Mouse (Mus musculus) embryo, embryonic 10.5 days (tissue): Measurements from ENCODE around the gene Col25a1.

Experiments used
- DNase-seq: peaks from one replicate; pipeline ENCODE4 v3.0.0-alpha.2; 2015; ENCODE audit warnings: low spot score

Gene Col25a1

DNA sequence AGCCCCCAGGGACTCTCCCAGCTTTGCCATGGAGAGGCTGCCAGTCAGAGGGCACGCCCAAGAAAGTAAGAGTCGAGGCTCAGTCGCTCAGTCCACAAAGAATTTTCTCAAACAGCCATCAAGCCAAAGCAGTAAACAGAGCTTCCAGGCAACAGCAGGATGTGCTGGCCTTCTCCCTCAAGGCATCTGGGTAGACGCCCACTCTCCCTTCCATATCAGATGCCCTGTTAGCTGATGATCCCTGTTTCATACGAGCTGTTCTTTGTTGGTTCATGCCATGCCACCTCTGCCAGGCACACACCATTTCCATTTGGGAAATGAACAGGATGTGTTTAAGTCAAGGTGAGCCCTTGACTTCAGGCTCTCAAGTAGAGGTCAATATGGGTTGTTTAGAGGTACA is 334.1 kb downstream of the Col25a1 start:
- no peak for DNase-seq

GRCm38 (mm10) chr3:130473211-130473768 is 342.0 kb downstream of the Col25a1 start:
- no peak for DNase-seq

DNA sequence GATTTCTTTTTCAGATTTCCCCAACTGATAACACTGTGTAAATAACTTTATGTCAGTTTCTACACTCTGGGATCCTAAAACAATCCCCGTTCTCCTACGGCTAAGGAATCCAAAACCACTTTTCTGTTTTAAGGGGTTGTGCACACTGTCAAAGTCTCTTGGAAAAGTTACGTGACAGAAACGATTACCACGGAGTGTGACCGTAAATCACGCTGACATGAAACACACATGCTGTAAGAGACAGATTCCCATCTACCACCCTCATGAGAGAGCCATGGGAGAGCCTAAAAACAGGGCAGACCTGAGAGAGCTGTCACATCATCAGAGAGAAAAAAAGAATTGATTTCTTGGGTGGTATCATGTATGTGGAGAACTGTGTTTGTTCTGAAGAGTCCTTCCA is 342.7 kb downstream of the Col25a1 start:
- peak; percentile 53 for DNase-seq

DNA sequence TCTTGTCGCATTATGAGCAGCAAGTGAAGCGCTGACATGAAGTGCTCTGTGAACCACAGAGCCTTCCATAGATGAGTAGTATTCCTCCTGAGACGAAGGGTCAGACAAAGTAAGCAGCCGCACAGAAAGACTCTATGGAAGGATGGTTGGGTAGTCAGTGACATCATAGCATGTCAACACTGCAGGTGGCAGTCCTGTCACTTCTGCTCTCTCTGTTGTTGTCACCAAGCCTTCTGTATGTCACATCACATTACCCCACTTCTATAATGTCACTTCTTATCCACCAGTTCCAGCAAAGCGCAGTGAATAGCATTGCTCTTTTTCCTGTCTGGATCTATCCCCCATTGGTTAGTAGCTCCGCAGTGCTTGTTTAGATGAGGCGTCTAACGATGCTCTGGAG is 351.2 kb downstream of the Col25a1 start:
- DNase-seq = no peak

GRCm38 (mm10) chr3:130488839-130489238 is 357.5 kb downstream of the Col25a1 start:
- DNase-seq = no peak

- no peak for DNase-seq
Observed at GRCm38 (mm10) chr3:130494192-130494591, 362.9 kb downstream of the Col25a1 start.

DNA sequence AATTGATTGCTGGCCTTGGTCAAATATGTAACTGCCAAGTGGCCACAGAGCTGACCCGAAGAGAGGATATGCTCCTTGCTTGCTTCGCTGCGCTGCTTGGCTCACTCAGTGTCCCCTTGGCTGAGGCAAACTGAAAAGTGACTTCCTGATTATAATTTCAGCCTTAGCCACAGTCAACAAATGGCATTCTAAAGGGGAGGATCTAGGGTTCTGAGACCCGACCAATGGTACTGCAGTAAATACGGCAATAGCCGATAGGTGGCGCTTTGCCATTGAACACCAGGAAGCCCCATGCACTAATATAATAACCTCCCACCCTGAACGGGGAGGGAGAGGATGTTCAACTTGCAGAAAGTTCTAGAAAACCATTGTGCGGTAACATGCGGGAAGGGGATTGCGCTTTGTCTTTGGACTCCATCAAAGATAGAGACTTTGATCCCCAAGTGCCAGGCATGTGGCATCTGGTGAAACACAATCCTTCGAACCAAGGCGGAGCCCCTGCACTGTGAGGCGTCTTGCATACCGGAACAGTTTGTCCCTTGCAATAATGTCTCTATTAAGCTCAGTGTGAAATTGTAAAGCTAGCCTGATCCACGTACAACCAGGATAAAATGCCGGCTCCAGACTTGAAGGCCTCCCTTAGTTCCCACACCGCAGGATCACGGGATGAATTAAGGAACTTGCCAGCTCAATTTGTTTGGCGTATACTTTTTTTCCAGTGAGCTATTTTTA is 363.5 kb downstream of the Col25a1 start:
- peak; percentile 52 for DNase-seq

- DNase-seq = no peak
Observed at GRCm38 (mm10) chr3:130497036-130497435, 365.7 kb downstream of the Col25a1 start.

- DNase-seq = no peak
Observed at GRCm38 (mm10) chr3:130501713-130502112, 370.4 kb downstream of the Col25a1 start.

DNA sequence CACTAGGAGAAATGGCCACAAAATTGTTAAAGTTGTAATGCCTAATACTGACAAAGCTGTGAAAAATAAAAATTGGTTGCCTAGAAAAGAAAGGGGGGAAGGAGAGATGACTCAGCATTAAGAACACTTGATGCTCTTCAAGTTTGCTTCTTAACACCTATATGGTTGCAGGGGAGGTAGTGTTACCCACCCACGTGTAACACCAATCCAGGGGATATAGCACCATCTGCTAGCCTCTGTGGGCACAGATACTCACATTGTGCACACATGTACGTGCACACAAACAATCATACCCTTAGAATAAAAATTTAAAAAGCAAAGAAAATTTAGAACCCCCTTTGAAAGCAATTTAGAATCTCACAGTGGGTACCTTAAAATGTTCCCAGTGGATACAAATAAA is 377.0 kb downstream of the Col25a1 start:
- no peak for DNase-seq

- DNase-seq = peak; percentile 41
Observed at GRCm38 (mm10) chr3:130518457-130518879, 387.2 kb downstream of the Col25a1 start.

DNA sequence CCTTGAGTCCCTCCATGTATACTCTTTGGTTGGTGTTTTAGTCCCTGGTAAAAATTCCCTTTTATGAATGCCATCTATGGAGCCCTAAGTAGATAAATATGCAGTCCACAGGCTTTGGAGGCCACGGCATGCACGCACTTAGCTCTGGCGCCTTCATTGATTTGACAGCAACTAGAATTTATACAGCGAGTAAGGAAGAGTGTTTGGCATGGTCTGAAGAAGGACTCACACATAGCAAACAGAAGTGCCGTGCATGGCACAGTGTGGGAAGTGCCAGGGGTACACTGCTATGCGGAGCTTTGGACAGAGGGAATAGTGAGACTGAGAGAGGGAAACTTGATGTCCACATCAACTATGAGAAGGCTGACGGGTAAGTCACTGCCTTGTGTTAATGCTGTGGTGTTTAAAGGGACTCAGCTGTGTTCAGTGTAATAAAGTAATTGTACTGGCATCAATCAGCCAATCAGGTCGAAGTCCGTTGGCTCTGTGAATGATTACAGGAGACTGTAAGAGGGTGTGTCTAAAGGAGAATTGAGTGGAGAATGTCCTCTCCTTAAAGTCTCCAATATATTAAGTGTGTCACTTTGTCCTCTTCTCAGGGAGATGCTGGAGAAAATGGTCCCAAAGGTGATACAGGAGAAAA is 390.7 kb downstream of the Col25a1 start:
- no peak for DNase-seq

GRCm38 (mm10) chr3:130523019-130523418 is 391.7 kb downstream of the Col25a1 start:
- no peak for DNase-seq

DNA sequence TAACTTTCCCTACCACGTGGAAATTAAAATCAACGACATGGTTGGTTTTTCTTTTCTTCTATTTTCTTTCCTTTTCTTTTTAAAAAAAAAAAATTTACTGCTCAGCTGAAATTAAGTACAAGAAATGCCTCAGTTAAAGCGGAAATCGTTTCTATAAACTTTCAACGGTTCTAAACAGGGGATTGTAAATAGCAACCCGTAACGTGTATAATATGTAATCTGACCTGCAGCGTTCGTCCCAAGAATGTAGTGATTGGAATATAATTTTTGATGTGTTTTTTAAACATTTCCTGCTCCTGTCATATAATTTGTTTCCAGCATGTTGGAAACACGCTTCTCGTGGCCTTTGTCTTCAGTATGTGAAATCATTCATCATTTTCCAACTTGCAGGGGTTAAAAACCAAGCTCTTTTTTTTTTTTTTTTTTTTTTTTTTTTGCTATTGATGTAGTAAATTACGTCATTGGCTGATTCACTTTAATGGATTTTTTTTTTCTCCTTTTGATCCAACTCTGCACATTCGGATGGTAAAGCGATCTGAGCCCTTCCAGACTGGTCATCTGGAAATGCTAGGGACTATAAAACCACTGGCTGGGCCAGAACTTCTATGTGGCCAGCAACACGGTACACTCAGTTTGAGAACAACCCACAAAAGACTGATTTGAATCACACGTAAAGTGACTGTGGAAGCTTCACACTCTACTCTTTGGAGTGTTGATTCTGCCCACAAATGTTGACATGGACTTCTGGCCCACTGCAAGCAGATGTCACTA is 393.3 kb downstream of the Col25a1 start:
- no peak for DNase-seq

GRCm38 (mm10) chr3:130535021-130535420 is 403.7 kb downstream of the Col25a1 start:
- no peak for DNase-seq

DNA sequence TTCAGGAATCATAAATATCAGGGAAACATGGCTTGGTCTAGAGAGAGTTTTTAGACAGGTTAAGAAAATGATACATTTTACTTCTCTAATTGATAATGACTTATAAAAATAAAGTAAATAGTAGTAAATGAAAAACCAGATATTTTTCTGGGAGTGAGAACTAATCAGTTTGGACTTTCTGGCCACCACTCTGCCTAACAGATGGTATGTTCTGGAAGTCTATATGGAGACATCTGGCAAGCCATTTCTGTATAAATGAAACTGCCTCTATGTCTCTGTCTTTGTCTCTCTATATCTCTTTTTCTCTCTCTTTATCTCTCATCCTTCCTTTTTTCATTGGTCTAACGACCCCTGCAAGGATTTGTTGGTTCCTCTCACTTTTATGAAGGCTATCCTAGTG is 410.2 kb downstream of the Col25a1 start:
- no peak for DNase-seq

- no peak for DNase-seq
Observed at GRCm38 (mm10) chr3:130545995-130546394, 414.7 kb downstream of the Col25a1 start.

DNA sequence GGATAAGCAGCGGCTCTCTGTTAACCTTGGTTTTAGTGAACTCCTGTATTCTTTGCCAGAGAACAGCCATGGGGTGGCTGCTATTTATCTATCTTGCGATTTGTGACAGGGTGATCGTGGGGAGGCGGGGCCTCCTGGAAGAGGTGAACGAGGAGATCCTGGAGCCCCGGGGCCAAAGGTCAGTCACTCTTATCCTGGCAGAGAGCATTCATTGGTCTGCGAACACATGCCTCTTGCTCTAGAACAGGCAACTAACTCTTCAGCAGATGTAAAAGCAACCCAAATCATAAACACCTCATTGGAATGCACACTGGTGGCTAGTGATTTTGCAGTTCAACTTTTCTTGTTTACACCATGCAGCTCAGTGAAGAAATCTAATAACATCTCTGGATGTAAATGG is 417.8 kb downstream of the Col25a1 start:
- DNase-seq = no peak

GRCm38 (mm10) chr3:130556263-130556662 is 425.0 kb downstream of the Col25a1 start:
- no peak for DNase-seq

- DNase-seq = no peak
Observed at GRCm38 (mm10) chr3:130565586-130565985, 434.3 kb downstream of the Col25a1 start.

DNA sequence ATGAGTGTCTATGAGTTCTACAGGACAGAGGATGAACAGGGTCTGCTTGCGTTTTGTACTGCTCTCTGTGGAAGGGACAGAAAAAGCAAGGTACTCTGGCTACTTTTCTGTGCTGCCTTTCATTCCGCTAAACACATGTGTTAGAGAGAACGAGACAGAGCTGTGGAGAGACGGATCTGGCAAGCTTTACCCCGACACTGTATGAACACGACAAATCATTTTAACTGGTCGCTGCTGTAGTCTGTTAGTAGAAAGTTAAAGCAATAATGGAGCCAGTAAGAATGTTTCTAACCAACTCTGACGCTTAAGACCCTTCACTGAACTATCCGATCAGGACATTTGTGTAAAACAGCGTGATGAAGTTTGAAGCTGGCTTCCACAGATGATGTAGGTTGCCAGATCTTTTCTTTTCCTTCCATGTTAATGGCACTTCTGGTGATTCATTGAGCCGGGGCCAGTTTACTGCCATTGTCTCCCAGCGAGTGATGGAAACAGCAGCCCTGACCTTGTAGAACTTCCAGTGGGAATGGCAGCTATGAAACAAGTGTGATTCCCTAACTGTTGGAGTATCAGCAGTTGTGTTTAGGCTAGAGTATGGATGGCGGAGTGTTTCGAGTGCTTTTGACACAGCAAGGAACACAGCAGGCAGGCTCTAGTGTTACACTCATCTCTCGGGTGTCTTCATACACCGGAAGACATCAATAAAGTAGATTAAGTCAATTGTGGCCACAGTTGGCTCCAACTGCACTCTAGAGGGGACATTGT is 437.2 kb downstream of the Col25a1 start:
- DNase-seq = no peak

DNA sequence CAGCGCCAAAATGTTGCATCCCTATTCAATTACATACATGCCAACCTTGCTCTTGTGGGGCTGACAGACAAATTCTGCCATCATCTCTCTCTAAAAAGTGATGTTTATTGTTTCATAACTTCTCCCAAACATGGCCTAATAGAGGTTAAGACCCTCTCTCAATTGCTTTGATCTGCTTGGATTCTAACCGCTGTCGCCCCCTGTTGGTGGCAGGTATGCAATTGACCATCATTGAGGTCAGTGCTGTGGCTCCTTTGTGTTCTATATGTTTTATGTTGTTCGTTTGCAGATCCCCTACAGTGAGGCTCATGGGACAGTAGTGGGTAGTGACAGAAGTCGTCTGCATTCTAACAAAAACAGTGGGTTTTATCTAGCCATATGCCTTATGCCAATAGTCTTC is 441.9 kb downstream of the Col25a1 start:
- DNase-seq = no peak
